Mouse (Mus musculus) erythroblast, embryonic 14.5 days (primary cell): ENCODE results near the gene Eef2k. TPM values are rescaled to one million over a fixed set of nuclear protein-coding genes. Genes with fewer than 3 reads are reported as not detected.

Experiments
- H3K27me3 ChIP-seq: 2 replicates; pipeline ENCODE4 v1.6.1; 2012; ENCODE audit warnings: inconsistent platforms; ENCODE audit not compliant: control insufficient read depth
- H3K36me3 ChIP-seq: 2 replicates; pipeline ENCODE4 v1.6.1; 2012; ENCODE audit warnings: mild to moderate bottlenecking, inconsistent platforms; ENCODE audit not compliant: control insufficient read depth
- H3K4me1 ChIP-seq: 2 replicates; pipeline ENCODE4 v1.6.1; 2012; ENCODE audit warnings: inconsistent platforms; ENCODE audit not compliant: control insufficient read depth
- H3K4me3 ChIP-seq: replicated peaks from 2 replicates; pipeline ENCODE3; 2012; ENCODE audit warnings: moderate library complexity, mild to moderate bottlenecking, inconsistent platforms
- H3K9me3 ChIP-seq: 2 replicates; pipeline ENCODE4 v1.6.1; 2012; ENCODE audit warnings: low read length, inconsistent platforms, mixed read lengths; ENCODE audit not compliant: control insufficient read depth
- GATA1 ChIP-seq: IDR thresholded peaks from 2 replicates; pipeline ENCODE4 v1.6.1; 2012; ENCODE audit warnings: low read length, inconsistent platforms, mixed read lengths
- TAL1 ChIP-seq: IDR thresholded peaks from 3 replicates; pipeline ENCODE4 v1.6.1; 2012; ENCODE audit warnings: low read length, inconsistent platforms, mixed read lengths
- polyA plus RNA-seq: library from polyadenylated mRNA; stranded (reverse); fragments of >175 nt; gene quantifications from 2 replicates; pipeline ENCODE4 v1.2.3, GENCODE M21; 2012

Gene Eef2k
- polyA plus RNA-seq, 1 experiment = 28.0 TPM

DNA sequence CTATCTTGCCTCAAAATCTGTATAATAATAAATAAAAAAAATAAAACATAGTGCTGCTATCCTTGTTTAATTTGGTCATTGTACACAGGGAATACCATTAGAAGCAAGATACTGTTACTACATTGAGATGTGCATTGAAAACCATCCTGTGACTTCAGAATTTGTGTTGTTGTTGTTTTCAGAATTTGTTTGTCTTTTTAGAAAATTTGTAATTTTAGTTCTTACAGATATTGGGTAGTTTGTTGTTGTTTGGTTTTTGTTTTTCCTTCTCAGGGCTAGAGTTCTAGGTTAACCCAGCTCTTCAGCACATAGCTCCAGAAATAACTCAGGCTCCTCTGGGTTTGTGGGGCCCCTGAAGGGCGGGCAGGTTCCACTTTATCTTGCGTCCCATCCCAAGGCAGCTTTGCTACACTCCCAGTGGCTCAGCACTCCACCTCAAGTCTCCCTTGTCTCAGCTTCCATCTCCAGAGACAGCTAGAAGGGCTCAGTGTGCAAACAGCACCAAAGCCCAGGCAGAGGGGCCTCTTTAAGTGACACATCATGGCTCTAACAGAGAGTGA lies 18.9 kb downstream of the Eef2k start:
- Histone ChIP-seq H3K36me3 (peaks cover 94% of the 10 kb centered on the region), H3K9me3 (no peaks in the 10 kb centered on the region), H3K4me3 (peak overlapping the region; percentile 54), H3K27me3 (no peaks in the 10 kb centered on the region), H3K4me1 (peaks cover 96% of the 10 kb centered on the region)
- TF ChIP-seq GATA1 (peak; percentile 83), TAL1 (no peak)

DNA sequence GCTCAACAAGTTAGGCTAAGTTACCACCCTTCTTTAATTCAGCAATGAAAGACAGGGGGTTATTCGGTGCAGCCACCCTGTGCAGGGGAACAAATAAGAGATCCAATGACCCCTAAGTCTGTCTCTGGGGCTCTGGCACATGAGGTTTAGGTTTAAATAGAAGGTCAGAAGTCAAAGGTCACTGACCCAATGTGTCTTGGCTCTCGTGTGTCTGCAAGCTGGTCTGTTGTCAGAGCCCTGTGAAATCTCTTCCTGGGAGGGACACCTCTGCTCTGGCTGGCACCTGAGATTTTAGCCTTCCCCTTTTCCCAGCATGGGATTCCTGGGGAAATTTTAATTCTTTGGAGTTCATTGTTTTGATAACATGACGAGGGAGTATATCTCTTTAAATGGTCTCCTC lies 19.6 kb downstream of the Eef2k start:
- Histone ChIP-seq H3K9me3 (no peaks in the 10 kb centered on the region), H3K4me3 (peak overlapping the region; percentile 54), H3K36me3 (peaks cover 95% of the 10 kb centered on the region), H3K4me1 (peaks cover 96% of the 10 kb centered on the region), H3K27me3 (no peaks in the 10 kb centered on the region)
- no peak for TF ChIP-seq GATA1
- TF ChIP-seq TAL1 = no peak

DNA sequence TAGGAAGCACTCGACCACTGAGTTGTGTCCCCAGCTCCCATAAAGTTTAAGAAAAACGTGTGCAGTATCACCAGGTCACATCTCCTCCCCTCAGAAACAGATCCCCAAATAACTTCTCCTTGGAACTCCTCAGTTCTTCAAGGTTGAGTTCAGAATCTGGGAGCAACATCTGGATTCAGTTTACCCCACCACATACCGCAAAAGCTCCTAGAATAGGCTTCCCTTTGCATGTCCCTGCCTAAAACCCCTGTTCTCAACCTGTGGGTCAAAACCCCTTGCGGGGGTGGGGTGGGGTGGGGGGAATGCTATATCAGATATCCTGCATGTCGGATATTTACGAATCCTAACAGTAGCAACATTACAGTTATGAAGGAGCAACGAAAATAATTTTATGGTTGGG lies 20.0 kb downstream of the Eef2k start:
- H3K4me1 ChIP-seq = peaks cover 97% of the 10 kb centered on the region
- no peaks in the 10 kb centered on the region for H3K27me3 ChIP-seq
- TF ChIP-seq GATA1 (no peak), TAL1 (no peak)
- peaks cover 96% of the 10 kb centered on the region for H3K36me3 ChIP-seq
- peak overlapping the region; percentile 54 for H3K4me3 ChIP-seq
- no peaks in the 10 kb centered on the region for H3K9me3 ChIP-seq

- H3K27me3 ChIP-seq = no peaks in the 10 kb centered on the region
- peaks cover 96% of the 10 kb centered on the region for H3K36me3 ChIP-seq
- H3K4me3 ChIP-seq = peak overlapping the region; percentile 38
- H3K9me3 ChIP-seq = no peaks in the 10 kb centered on the region
- TF ChIP-seq GATA1 (no peak), TAL1 (no peak)
- H3K4me1 ChIP-seq = peaks cover 97% of the 10 kb centered on the region
Measured at GRCm38 (mm10) chr7:120863476-120863875, 20.8 kb downstream of the Eef2k start.

GRCm38 (mm10) chr7:120865100-120865499 lies 22.5 kb downstream of the Eef2k start:
- Histone ChIP-seq H3K36me3 (peaks cover 96% of the 10 kb centered on the region), H3K4me1 (peaks cover 99% of the 10 kb centered on the region), H3K9me3 (no peaks in the 10 kb centered on the region), H3K27me3 (no peaks in the 10 kb centered on the region), H3K4me3 (peak overlapping the region; percentile 50)
- TF ChIP-seq GATA1 (no peak), TAL1 (no peak)

DNA sequence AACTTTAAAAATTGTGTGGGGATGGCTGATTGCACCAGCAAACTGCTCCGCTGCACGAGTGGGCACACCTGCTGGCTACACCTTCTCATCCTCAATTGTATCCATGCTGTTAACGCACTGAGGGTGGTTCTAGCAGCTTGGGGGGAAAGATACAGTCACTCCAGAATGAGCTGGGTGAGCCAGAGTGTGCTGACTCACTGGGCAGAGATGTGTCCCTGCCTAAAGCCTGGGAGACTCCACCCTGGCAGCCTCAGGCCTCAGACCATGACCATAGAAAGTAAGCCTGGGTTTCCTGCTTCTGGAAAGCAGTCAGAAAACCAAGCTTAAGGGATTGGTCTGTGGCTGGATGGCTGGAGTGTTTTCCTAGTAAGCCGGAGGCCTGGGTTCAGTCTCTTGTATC lies 23.2 kb downstream of the Eef2k start:
- peak overlapping the region; percentile 29 for H3K4me3 ChIP-seq
- no peaks in the 10 kb centered on the region for H3K27me3 ChIP-seq
- no peaks in the 10 kb centered on the region for H3K9me3 ChIP-seq
- H3K36me3 ChIP-seq = peaks cover 96% of the 10 kb centered on the region
- H3K4me1 ChIP-seq = peaks cover 99% of the 10 kb centered on the region
- TF ChIP-seq GATA1 (no peak), TAL1 (peak; percentile 55; the same call in 2 of the 3 replicates)

- Histone ChIP-seq H3K27me3 (no peaks in the 10 kb centered on the region), H3K36me3 (peaks cover 99% of the 10 kb centered on the region), H3K4me3 (no peak overlapping the region), H3K4me1 (peaks cover 98% of the 10 kb centered on the region), H3K9me3 (no peaks in the 10 kb centered on the region)
- TF ChIP-seq TAL1 (no peak), GATA1 (no peak)
Measured at GRCm38 (mm10) chr7:120866684-120867083, 24.1 kb downstream of the Eef2k start.

GRCm38 (mm10) chr7:120867720-120868119 lies 25.1 kb downstream of the Eef2k start:
- Histone ChIP-seq H3K4me3 (peak overlapping the region; percentile 14), H3K36me3 (peaks cover 99% of the 10 kb centered on the region), H3K27me3 (no peaks in the 10 kb centered on the region), H3K9me3 (no peaks in the 10 kb centered on the region), H3K4me1 (peaks cover 96% of the 10 kb centered on the region)
- TF ChIP-seq GATA1 = no peak
- TF ChIP-seq TAL1 = no peak

- TF ChIP-seq GATA1 = no peak
- Histone ChIP-seq H3K4me3 (no peak overlapping the region), H3K27me3 (no peaks in the 10 kb centered on the region), H3K9me3 (no peaks in the 10 kb centered on the region), H3K4me1 (peaks cover 96% of the 10 kb centered on the region), H3K36me3 (peaks cover 99% of the 10 kb centered on the region)
Measured at GRCm38 (mm10) chr7:120869883-120870282, 27.3 kb downstream of the Eef2k start.

- H3K36me3 ChIP-seq = peaks cover 99% of the 10 kb centered on the region
- no peaks in the 10 kb centered on the region for H3K9me3 ChIP-seq
- H3K4me1 ChIP-seq = peaks cover 96% of the 10 kb centered on the region
Measured at GRCm38 (mm10) chr7:120870431-120871008, 27.9 kb downstream of the Eef2k start.

More at GRCm38 (mm10) chr7:120870431-120871008, 27.9 kb downstream of the Eef2k start:
- H3K27me3 ChIP-seq = no peaks in the 10 kb centered on the region
- no peak for TF ChIP-seq TAL1
- TF ChIP-seq GATA1 = no peak
- H3K4me3 ChIP-seq = no peak overlapping the region
